Mouse (Mus musculus): ENCODE measurements at regions not wholly inside any gene's neighbourhood (a gene's known extent, or its start where the extent isn't known, plus 50 kb on each side); places are given as distances from the start of the nearest gene placed in this dataset.
"Not testable (repeated sequence)": the region's sequence is repeated elsewhere in the genome, so short reads cannot be mapped to it uniquely, and the experiment has no call there.

- DNase-seq = no peak
Measured at GRCm38 (mm10) chr14:102372994-102373567, 609.4 kb downstream of the Kctd12 start.

DNA sequence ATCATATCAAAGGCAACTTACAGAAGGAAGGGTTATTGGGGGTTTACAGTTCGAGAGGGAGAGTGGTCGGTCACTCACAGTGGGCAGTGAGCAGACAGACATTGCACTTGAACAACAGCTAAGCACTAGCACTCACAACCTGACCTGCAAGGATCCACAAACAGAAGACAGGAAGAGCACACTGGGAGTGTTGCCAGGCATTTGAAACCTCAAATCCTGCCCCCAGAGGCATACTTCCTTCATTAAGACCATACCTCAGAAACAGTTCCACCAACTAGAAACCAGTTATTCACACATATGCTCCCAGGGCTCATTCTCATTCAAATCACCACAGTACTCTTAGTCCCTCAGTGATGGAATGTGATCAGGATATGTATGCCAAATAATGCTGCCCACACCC is 620.8 kb downstream of the Kctd12 start:
- no peak for DNase-seq

DNA sequence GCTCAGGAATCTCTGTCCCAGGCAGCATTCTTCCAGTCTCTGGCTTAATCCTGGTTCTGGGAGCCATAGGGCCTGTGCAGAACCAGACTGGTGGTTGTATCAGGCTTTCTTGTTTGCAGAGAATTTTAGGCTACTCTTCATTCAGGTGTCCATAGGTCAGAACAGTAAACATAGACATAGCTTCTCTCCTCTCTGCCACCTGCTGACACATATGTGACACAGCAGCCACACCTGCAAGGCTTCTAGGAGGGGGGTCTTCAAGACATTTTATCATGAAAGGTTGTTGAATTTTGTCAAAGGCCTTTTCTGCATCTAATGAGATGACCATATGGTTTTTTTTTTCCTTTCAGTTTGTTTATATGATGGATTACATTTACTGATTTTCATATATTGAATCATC is 599.7 kb downstream of the Lmo7 start:
- DNase-seq = no peak

GRCm38 (mm10) chr14:102306332-102306731 is 576.6 kb downstream of the Lmo7 start:
- no peak for DNase-seq

GRCm38 (mm10) chr14:102302826-102303225 is 573.1 kb downstream of the Lmo7 start:
- DNase-seq = no peak

DNA sequence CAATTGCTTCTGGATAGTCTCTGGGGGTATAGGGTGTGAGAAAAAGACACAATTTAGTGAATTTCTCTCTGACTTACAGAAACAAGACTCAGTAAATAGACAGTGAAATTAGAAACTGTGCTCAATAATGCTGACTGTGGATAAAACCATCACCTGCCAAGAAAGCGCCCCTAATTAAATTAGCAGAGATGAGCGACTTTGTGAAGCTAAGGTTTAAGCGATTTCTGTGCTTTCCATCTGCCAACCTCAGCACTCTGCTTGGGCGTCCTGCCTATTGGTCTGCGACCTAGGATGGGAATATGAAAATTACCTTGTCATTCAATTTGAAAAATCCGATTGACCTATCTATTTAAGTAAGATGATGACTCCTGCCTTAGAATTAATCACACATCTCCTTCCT is 570.5 kb downstream of the Lmo7 start:
- DNase-seq = no peak

GRCm38 (mm10) chr14:102291361-102291760 is 561.6 kb downstream of the Lmo7 start:
- no peak for DNase-seq

- DNase-seq = no peak
Measured at GRCm38 (mm10) chr14:102250076-102250475, 520.3 kb downstream of the Lmo7 start.

DNA sequence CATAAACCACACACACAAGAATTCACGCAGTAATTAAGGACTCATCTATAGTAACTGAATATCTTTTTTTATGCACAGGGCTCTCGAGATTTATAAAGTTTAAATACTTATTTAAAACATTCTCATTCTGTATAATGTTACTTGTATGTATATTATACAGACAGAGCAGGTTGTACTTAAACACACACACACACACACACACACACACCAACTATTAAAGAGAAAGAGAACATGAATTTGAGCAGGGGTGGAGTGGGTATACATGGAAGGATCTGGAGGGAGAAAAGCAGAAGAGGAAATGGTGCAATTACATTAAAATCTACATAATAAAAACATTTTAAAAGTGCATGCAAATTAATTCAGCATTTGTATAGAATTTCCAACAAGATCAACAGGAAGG is 518.8 kb downstream of the Lmo7 start:
- no peak for DNase-seq

DNA sequence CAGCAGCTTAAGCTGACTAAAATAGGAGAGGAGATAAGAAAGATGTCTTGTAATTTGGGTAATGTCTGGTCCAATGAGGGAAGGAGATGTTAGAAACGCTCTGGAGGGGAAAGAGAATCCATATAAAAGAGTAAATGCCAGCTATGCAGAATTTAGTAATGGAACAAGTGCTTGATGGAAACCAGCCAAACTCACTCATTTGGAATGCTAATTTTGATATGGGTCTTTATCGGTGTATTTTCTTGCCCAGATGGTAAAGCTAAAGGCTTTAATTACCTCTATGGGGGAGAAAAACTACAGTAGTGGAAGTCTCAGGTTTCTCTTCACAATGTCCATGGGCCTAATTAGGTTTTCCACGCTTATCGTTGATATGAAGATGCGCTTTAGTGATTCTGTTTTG is 518.3 kb downstream of the Lmo7 start:
- DNase-seq = no peak

DNA sequence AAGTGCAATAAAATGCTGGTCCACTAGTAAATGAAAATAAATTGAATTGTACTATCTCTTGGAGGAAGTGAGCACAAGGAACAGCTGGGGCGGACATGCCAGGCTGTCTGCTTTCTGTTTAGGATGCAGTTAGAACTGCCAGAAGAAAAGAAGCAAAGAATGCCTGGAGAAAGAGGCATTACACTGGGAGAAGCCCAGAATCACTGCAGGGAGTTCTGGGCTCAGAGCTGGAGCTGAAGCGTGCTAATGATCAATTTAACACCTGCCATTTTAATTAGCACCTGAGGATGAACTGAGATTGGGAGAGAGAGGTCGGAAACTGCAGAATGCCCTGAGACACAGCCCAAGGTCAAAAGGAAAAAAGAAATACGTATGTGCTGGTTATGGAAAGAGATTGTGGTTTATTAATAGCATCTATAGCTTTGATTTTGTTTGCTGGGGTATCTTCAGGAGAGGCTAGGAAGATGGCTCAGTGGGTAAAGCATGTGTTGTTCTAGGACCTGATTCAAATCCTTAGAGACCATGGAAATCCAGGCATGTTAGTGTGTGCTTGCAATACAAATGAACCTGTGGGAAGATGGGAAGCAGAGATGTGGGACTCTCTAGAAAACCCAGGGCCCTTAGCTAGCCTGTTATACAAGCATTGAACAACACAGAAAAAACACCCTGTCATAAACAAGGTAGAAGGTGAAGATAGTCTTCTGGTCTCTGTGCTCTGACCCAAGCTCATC is 514.2 kb downstream of the Lmo7 start:
- no peak for DNase-seq

- DNase-seq = peak; percentile 15
Measured at GRCm38 (mm10) chr14:102216581-102217368, 487.0 kb downstream of the Lmo7 start.

DNA sequence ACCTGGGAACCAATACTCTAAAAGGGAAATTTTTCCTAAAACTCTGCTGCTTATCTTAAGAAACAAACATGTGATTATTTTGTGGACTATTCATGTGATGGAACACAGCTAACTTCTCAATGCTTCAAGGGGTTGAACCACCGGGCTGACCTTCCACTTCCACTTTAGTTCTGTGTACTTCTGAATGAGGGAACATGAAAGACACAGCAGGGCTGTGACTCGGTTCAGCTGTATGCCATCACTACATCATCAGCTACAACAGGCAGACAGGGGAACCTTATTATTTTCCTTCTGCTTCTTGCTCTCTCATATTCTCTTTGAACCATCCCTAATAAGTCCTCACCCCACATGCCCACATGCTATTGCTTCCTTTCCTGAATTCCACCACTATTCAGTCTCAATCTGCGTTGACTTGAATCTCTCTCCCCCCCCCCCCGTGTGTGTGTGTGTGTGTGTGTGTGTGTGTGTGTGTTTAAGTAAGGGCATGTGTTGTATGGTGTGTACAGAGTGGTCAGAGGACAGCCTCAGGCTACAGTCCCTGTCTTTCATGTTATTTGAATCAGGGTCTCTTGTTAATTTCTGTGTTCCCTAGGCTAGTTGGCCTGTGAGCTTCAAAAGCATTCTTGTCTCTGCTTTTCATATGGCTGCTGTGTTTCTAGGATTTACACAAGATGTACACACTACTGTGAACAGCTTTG is 485.7 kb downstream of the Lmo7 start:
- DNase-seq = no peak

- no peak for DNase-seq
Measured at GRCm38 (mm10) chr14:102212079-102212478, 482.3 kb downstream of the Lmo7 start.

DNA sequence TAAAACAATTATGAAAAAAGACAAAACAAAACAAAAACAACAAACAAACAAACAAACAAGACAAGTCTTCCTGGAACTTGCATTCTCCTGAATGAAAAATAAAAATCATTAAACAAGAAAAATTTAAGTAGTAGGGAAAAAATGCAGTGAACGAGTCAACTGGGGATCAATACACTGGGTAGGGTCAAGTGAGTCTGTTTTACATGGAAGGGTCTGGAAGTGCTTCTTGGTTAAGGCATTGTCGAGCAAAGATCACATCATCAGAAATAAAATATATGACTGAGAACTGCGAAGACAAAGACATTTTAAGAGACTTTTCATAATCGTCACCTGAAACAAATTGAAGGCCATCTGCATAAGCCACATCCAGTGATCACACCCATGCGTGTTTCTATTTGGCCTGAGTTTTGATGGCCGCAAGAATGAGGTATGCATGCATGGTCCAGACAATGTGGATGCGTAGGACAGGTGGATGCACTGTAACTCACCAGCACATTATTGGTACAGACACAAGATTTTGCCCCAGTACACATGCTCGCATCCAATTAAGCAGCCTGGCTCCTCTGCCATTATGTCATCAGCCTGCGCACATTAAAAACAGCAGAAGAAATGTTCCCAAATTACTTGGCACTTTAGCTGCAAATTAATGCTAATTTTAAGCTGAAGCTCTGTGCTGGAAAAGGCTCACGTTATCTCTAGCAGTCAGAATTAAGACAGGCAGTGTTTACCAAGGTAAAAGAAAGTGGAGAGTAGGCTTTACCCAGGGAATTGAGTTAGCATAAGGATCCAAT is 475.3 kb downstream of the Lmo7 start:
- no peak for DNase-seq

DNA sequence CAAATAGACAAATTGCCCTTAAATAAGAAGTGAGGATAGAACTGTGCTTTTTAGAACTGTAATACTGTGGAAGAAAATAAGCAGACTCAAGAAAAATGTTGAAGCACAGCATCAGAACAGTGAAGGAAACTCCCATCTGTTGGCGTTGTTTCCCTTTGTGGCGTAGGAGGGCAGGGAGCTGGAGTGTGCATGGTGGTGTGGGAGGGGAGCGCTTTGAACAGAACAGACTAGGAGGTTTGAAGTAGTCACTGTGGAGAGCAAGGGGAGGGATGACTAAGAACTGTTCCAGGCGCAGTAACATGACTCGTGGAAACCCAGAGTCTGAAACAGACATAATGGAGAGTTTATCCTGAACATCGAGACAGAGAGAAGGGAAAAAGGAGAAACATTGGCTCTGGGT is 469.7 kb downstream of the Lmo7 start:
- DNase-seq = peak; percentile 77

GRCm38 (mm10) chr14:102190786-102191185 is 461.0 kb downstream of the Lmo7 start:
- no peak for DNase-seq

DNA sequence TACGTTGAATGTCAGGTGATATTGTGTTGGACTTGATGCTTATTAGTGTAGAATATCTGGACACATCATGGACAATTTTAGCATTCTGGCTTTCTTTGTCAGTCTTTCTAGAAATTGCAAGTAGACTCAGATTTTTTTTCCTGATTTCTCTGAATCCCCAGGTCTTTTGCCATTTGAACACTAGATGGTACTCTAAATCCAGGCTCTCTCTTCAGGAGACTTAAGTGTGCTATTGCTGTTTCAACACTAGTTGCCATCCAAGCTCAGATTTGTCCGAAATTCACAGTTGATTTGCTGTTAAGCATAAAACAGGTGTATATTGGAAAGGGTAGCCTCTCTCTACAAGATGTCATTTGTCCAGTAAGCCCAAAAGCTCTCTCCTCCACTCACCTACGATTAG is 451.5 kb downstream of the Lmo7 start:
- DNase-seq = no peak

- DNase-seq = no peak
Measured at GRCm38 (mm10) chr14:102171775-102172174, 442.0 kb downstream of the Lmo7 start.

DNA sequence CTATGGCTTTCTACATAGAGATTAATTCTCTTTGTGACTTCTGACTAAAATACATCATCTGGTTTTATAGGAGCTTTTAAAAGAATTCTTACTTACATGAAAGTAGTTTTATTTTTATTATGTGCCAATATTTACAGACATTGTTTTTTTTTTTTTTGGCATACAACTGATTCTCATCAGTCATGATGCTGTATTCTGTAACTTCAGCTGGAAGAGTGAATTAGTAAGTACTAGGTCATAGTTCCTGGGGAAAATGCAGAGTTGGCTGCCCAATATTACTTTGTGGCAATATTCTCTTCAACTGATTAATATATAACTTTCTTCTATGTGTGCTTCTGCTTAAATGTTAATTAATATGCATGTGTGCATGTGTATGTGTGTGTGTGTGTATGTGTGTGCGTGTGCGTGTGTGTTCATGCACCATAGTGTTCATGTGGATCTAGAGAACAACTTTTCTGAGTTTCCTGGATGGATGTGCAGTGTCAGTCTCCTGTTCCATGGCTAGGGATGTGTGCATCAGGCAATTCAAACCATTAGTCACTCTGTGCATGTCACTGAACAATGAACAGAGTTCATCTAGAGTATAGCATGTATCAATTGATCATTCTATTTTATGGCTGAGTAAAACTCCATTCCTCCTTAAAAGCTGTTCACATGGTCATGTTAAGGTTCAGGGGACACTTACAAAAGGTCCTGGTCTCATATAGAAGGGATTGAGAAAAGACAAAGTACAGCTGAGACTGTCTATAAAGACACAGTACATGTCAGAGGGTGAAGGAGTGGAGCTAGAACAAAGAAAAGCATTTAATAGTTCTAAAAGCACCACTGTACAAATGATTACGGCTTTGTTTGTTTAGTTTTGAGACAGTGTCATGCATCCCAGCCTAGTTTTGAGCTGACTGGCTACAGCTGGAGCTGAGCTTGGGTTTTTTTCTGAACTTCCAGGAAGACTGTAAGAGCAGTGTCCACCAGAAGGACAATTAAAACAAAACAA is 431.8 kb downstream of the Lmo7 start:
- no peak for DNase-seq

GRCm38 (mm10) chr14:102150410-102150809 is 420.7 kb downstream of the Lmo7 start:
- not testable (repeated sequence) for DNase-seq
